Mouse (Mus musculus): ENCODE data around the gene Lmcd1.

DNA sequence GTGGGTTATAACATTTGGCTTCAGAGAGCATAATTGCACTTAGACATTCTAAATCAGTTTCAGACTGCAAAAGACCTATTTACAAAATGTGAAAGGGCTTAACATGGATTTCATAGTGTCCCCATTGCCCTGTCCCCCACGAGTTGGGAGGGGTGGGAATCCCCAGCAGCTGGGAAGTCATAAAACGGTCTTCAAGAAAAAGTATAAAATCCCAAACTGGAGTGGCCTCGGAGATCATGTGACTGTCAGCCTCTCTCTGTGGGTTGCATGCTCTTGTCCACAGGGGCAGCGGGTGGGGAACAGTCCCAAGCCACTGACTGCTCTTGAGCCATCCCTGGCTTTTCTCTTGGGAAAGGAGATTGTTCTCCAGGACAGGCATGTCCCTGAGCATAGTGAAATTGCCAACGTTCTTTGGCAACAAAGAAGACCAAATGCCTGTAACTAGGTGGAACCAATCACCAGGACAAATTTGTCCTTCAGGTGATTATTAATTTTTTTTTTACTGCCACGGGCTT lies 2.2 kb downstream of the Lmcd1 start:
- TF ChIP-seq POLR2A (IDR thresholded peaks at IDR 0.05; ENCODE audit: borderline replicate concordance, insufficient read depth, low read length) (no peak), CTCF (IDR thresholded peaks at IDR 0.05; ENCODE audit: borderline replicate concordance, insufficient read depth, low read depth, low read length) (no peak)

All from cerebellum, adult 2 months (tissue).